Mouse (Mus musculus) forebrain, embryonic 14.5 days (tissue): ENCODE data around the gene Trmt10c. TPM values are rescaled to one million over a fixed set of nuclear protein-coding genes. Genes with fewer than 3 reads are reported as not detected.

Experiments used
- ATAC-seq: fragments of 200-750 bp; cut with Nextera tagmentation; 2 replicates; pipeline ENCODE4 v1.8.0; 2017; ENCODE audit warnings: mild to moderate bottlenecking, moderate library complexity
- DNase-seq: peaks from one replicate; pipeline ENCODE4 v3.0.0-alpha.2; 2015; ENCODE audit warnings: low spot score
- H3K27ac ChIP-seq: fragments of 300-500 bp; sonication (generic); 2 replicates; pipeline ENCODE4 v1.5.1; 2014; ENCODE audit warnings: low read depth, mild to moderate bottlenecking, control low read depth, low read length, moderate library complexity
- H3K27me3 ChIP-seq: fragments of 300-500 bp; sonication (generic); replicated peaks from 2 replicates; pipeline ENCODE4 v1.6.1; 2014; ENCODE audit warnings: low read length, control low read depth, mixed read lengths; ENCODE audit not compliant: control insufficient read depth, insufficient read depth
- H3K36me3 ChIP-seq: fragments of 300-500 bp; sonication (generic); 2 replicates; pipeline ENCODE4 v1.6.1; 2014; ENCODE audit warnings: low read length, control low read depth; ENCODE audit not compliant: control insufficient read depth, insufficient read depth
- H3K4me1 ChIP-seq: fragments of 300-500 bp; sonication (generic); 2 replicates; pipeline ENCODE4 v1.6.1; 2014; ENCODE audit warnings: antibody characterized with exemption, low read length, control low read depth; ENCODE audit not compliant: control insufficient read depth, insufficient read depth
- H3K4me2 ChIP-seq: fragments of 300-500 bp; sonication (generic); 2 replicates; pipeline ENCODE4 v1.6.1; 2014; ENCODE audit warnings: mild to moderate bottlenecking, control low read depth, low read length
- H3K4me3 ChIP-seq: fragments of 300-500 bp; sonication (generic); 2 replicates; pipeline ENCODE4 v1.5.1; 2014; ENCODE audit warnings: low read depth, low read length, control low read depth
- H3K9ac ChIP-seq: fragments of 300-500 bp; sonication (generic); 2 replicates; pipeline ENCODE4 v1.6.1; 2014; ENCODE audit warnings: mild to moderate bottlenecking, low read length, control low read depth, moderate library complexity
- H3K9me3 ChIP-seq: fragments of 300-500 bp; sonication (generic); replicated peaks from 2 replicates; pipeline ENCODE4 v1.6.1; 2016; ENCODE audit warnings: low read length, control low read depth, mixed read lengths; ENCODE audit not compliant: control insufficient read depth
- WGBS: fragments of 180-500 bp; shearing (Covaris S2); extraction: QIAGEN DNeasy Blood & Tissue Kit; methylation state at CpG from one replicate; pipeline ENCODE4 v1.1.7; 2014; 5-methylcytosine and 5-hydroxymethylcytosine counted together
- polyA plus RNA-seq: library from polyadenylated mRNA; unstranded; fragments of >200 nt; fragmentation: Nextera tagmentation; extraction: Ambion mirVana; gene quantifications from 2 replicates; pipeline ENCODE4 v1.2.1, GENCODE M21; 2014

The Trmt10c gene
- polyA plus RNA-seq, 1 experiment from 2014 or later, result 28.1 TPM

- Histone ChIP-seq H3K27ac (peak overlapping the region; percentile 88), H3K4me2 (peak overlapping the region; percentile 73), H3K9me3 (no peaks in the 10 kb centered on the region), H3K4me1 (peaks cover 18% of the 10 kb centered on the region), H3K27me3 (no peaks in the 10 kb centered on the region), H3K36me3 (peaks cover 39% of the 10 kb centered on the region), H3K4me3 (peak overlapping the region; percentile 95), H3K9ac (peak overlapping the region; percentile 95)
- peak; percentile 51 for DNase-seq
- under 1% methylated on average over 58 of the region's 62 CpGs for WGBS
- ATAC-seq, result peak; percentile 85
These were observed 8.7 kb downstream of the Trmt10c start for GRCm38 (mm10) chr16:56028722-56029551.

GRCm38 (mm10) chr16:56027854-56028629 is 9.6 kb downstream of the Trmt10c start:
- DNase-seq, result no peak
- Histone ChIP-seq H3K4me1 (peaks cover 18% of the 10 kb centered on the region), H3K9me3 (no peaks in the 10 kb centered on the region), H3K36me3 (peaks cover 30% of the 10 kb centered on the region), H3K4me3 (peak overlapping the region; percentile 95), H3K27me3 (no peaks in the 10 kb centered on the region), H3K4me2 (peak overlapping the region; percentile 73), H3K9ac (peak overlapping the region; percentile 95), H3K27ac (no peak overlapping the region)
- no peak for ATAC-seq
- 38% methylated on average over 12 of the region's 12 CpGs for WGBS

- H3K4me1 ChIP-seq, result 0 out of 2 replicates have a peak, but pooled peaks cover 2% of the 10 kb centered on the region
- ATAC-seq, result no peak
- DNase-seq, result no peak
- H3K27ac ChIP-seq, result no peak overlapping the region
- no peaks in the 10 kb centered on the region for H3K27me3 ChIP-seq
- no peaks in the 10 kb centered on the region for H3K9me3 ChIP-seq
- H3K4me2 ChIP-seq, result no peak overlapping the region
- H3K36me3 ChIP-seq, result peaks cover 55% of the 10 kb centered on the region
- no peak overlapping the region for H3K9ac ChIP-seq
- WGBS, result 94% methylated on average over 7 of the region's 7 CpGs
- H3K4me3 ChIP-seq, result no peak overlapping the region
These were observed 18.0 kb downstream of the Trmt10c start for GRCm38 (mm10) chr16:56019660-56020059.

- Histone ChIP-seq H3K36me3 (peaks cover 36% of the 10 kb centered on the region), H3K4me1 (no peaks in the 10 kb centered on the region), H3K4me3 (no peak overlapping the region), H3K9ac (no peak overlapping the region), H3K9me3 (no peaks in the 10 kb centered on the region), H3K27me3 (no peaks in the 10 kb centered on the region), H3K4me2 (no peak overlapping the region), H3K27ac (no peak overlapping the region)
- 89% methylated on average over 7 of the region's 7 CpGs for WGBS
- ATAC-seq (no peak), DNase-seq (no peak)
These were observed 23.5 kb downstream of the Trmt10c start for GRCm38 (mm10) chr16:56014076-56014475.

GRCm38 (mm10) chr16:56012789-56013743 is 24.6 kb downstream of the Trmt10c start:
- DNase-seq (no peak), ATAC-seq (no peak)
- no peak overlapping the region for H3K27ac ChIP-seq
- H3K4me2 ChIP-seq, result no peak overlapping the region
- no peaks in the 10 kb centered on the region for H3K27me3 ChIP-seq
- no peak overlapping the region for H3K4me3 ChIP-seq
- H3K36me3 ChIP-seq, result peaks cover 29% of the 10 kb centered on the region
- 87% methylated on average over 10 of the region's 10 CpGs for WGBS
- H3K4me1 ChIP-seq, result no peaks in the 10 kb centered on the region
- H3K9ac ChIP-seq, result no peak overlapping the region
- H3K9me3 ChIP-seq, result no peaks in the 10 kb centered on the region

- ATAC-seq (no peak), DNase-seq (no peak)
- no peak overlapping the region for H3K9ac ChIP-seq
- H3K9me3 ChIP-seq, result no peaks in the 10 kb centered on the region
- H3K4me1 ChIP-seq, result no peaks in the 10 kb centered on the region
- WGBS, result 92% methylated on average over 1 of the region's 1 CpGs
- no peak overlapping the region for H3K27ac ChIP-seq
- no peak overlapping the region for H3K4me2 ChIP-seq
- peaks cover 35% of the 10 kb centered on the region for H3K36me3 ChIP-seq
- H3K27me3 ChIP-seq, result no peaks in the 10 kb centered on the region
- H3K4me3 ChIP-seq, result no peak overlapping the region
These were observed 28.8 kb downstream of the Trmt10c start for GRCm38 (mm10) chr16:56008862-56009261.

GRCm38 (mm10) chr16:56006798-56007197 is 30.8 kb downstream of the Trmt10c start:
- ATAC-seq (no peak), DNase-seq (no peak)
- H3K9me3 ChIP-seq, result no peaks in the 10 kb centered on the region
- no peak overlapping the region for H3K27ac ChIP-seq
- no peak overlapping the region for H3K4me2 ChIP-seq
- no peak overlapping the region for H3K4me3 ChIP-seq
- WGBS, result 97% methylated on average over 11 of the region's 11 CpGs
- H3K4me1 ChIP-seq, result no peaks in the 10 kb centered on the region
- no peaks in the 10 kb centered on the region for H3K27me3 ChIP-seq
- H3K9ac ChIP-seq, result no peak overlapping the region
- H3K36me3 ChIP-seq, result peaks cover 45% of the 10 kb centered on the region

GRCm38 (mm10) chr16:55994235-55994634 is 43.4 kb downstream of the Trmt10c start:
- no peaks in the 10 kb centered on the region for H3K4me1 ChIP-seq
- whole genome bisulfite sequencing, result 93% methylated on average over 2 of the region's 2 CpGs
- ATAC-seq, result no peak
- H3K9me3 ChIP-seq, result no peaks in the 10 kb centered on the region
- no peak for DNase-seq
- no peak overlapping the region for H3K4me3 ChIP-seq
- H3K36me3 ChIP-seq, result peaks cover 47% of the 10 kb centered on the region
- H3K4me2 ChIP-seq, result no peak overlapping the region
- no peak overlapping the region for H3K27ac ChIP-seq
- no peak overlapping the region for H3K9ac ChIP-seq
- no peaks in the 10 kb centered on the region for H3K27me3 ChIP-seq
